Mouse (Mus musculus): Measurements from ENCODE around the gene Rilpl1. TPM values are rescaled to one million over a fixed set of nuclear protein-coding genes. Genes with fewer than 3 reads are reported as not detected.

The Rilpl1 gene
- polyA plus RNA-seq, 1 experiment: 9.5 TPM

DNA sequence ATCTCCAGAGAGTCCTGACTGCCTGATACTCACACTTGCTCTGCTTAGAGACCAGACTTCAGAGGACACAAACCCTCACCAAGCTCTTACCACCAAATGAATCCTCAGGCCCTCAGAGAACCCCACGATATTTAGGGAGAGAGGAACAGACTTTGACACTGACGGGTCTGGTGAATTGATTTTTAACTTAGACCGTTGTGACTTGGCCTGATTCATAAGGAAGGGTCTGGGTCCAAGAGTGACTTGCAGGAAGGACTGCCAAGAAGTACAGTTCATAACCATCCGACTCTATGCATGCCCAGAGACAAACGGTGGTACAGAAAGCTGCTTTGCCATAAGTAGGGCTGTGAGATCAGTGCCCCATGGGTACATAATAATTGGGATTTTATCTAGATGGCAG lies 45.5 kb downstream of the Rilpl1 start:
- TF ChIP-seq POLR2A (IDR thresholded peaks at IDR 0.05; ENCODE audit: control insufficient read depth, extremely low read depth, insufficient read depth, low read length, poor library complexity) (no peak), CTCF (IDR thresholded peaks at IDR 0.05; ENCODE audit: borderline replicate concordance, control insufficient read depth, extremely low read depth, insufficient read depth, low read length, poor library complexity) (no peak)
- H3K27ac ChIP-seq (ENCODE audit: control insufficient read depth, insufficient read depth, low read length): no peak overlapping the region
- no peak overlapping the region for H3K4me3 ChIP-seq (ENCODE audit: control insufficient read depth, insufficient read depth, low read length)
- 96% methylated on average over 5 of the region's 5 CpGs for WGBS
- H3K36me3 ChIP-seq (ENCODE audit: control insufficient read depth, insufficient read depth, low read length): no peaks in the 10 kb centered on the region
- no peak for DNase-seq
- no peaks in the 10 kb centered on the region for H3K27me3 ChIP-seq (ENCODE audit: control insufficient read depth, insufficient read depth, low read length)
- peaks cover 11% of the 10 kb centered on the region; the same call in 1 of the 2 replicates for H3K4me1 ChIP-seq (replicated peaks; ENCODE audit: control insufficient read depth, insufficient read depth, low read length)

DNA sequence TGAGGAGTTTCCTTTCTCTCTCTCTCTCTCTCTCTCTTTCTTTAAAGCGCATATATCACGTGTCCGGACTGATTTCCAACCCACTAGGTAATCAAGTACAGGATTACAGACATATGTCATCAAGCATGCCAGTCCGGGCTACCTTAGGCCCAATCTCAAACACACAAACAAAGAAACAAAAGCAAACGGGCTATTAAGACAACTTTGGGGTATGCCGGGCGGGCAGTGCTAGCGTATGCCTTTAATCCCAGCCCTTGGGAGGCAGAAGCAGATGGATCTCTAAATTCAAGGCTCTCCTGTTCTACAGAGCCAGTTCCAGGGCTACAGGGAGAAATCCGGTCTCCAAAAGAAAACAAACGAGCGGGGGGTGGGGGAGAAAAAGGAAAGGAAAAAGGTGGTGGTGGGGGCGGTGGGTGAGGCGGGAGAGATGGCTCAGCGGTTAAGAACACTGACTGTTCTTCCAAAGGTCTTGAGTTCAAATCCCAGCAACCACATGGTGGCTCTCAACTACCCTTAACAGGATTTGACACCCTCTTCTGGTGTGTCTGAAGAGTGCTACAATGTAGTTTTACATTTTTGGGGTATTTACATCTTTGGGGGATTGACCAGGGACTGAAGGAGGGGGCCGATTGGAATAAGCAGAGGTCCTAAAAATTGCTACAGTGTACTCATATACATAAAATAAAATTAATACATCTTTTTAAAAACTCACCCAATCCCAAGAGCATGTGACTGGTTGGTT lies 47.4 kb downstream of the Rilpl1 start:
- 5% methylated on average over 15 of the region's 15 CpGs for WGBS

DNA sequence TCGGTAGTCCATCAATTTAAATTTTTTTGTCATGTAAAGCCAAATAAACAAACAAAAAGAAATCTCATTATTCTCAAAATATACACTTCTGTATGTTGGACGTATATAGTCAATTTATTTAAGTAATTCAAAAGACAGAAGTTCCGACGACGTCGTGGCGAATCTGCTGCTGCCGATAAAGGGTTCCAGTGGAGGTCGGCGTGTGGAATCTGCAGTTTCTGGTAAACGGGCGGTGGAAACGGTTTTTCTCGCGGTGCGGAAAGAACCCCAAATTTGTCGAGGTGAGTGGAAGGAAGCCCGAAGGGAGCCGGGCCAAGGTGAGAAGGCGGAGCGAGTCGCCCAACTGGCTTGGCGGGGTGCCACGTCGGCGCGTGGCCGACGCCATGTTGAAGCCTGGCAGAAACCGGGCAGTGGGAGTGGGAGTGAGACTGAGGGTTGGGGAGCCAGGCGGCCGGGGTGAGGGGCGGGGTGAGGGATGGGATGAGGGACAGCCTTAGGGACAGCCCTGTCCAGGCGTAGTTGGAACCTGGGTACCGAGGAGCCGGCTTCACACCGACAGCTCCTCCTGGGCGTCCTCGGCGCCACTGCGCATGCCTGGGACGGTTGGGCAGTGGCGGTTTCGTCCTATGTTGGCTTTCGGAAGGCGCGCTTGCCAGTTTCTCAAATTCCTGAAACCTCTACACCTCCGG lies 48.1 kb downstream of the Rilpl1 start, which contains the start of gene Snrnp35:
Gene Snrnp35, plus strand, starts transcription at position 169 of the 689 bp plus-strand sequence.
- DNase-seq: peak; percentile 87
- peak within 1 kb of the TSS; percentile 79 for H3K4me3 ChIP-seq (ENCODE audit: control insufficient read depth, insufficient read depth, low read length)
- TF ChIP-seq CTCF (IDR thresholded peaks at IDR 0.05; ENCODE audit: borderline replicate concordance, control insufficient read depth, extremely low read depth, insufficient read depth, low read length, poor library complexity) (peak; percentile 57; the same call in 1 of the 2 replicates), POLR2A (IDR thresholded peaks at IDR 0.05; ENCODE audit: control insufficient read depth, extremely low read depth, insufficient read depth, low read length, poor library complexity) (peak; percentile 44; the same call in 1 of the 2 replicates)
- H3K27me3 ChIP-seq (ENCODE audit: control insufficient read depth, insufficient read depth, low read length): no peaks in the 10 kb centered on the region
- peak within 1 kb of the TSS; percentile 75 for H3K27ac ChIP-seq (ENCODE audit: control insufficient read depth, insufficient read depth, low read length)
- H3K4me1 ChIP-seq (replicated peaks; ENCODE audit: control insufficient read depth, insufficient read depth, low read length): peaks cover 27% of the 10 kb centered on the region
- WGBS: under 1% methylated on average over 48 of the region's 48 CpGs
- no peaks in the 10 kb centered on the region for H3K36me3 ChIP-seq (ENCODE audit: control insufficient read depth, insufficient read depth, low read length)

More for the DNA sequence above, 47.4 kb downstream of the Rilpl1 start:
- Histone ChIP-seq H3K27ac (ENCODE audit: control insufficient read depth, insufficient read depth, low read length) (peak overlapping the region; percentile 75), H3K4me1 (replicated peaks; ENCODE audit: control insufficient read depth, insufficient read depth, low read length) (peaks cover 22% of the 10 kb centered on the region), H3K4me3 (ENCODE audit: control insufficient read depth, insufficient read depth, low read length) (peak overlapping the region; percentile 79), H3K36me3 (ENCODE audit: control insufficient read depth, insufficient read depth, low read length) (no peaks in the 10 kb centered on the region), H3K27me3 (ENCODE audit: control insufficient read depth, insufficient read depth, low read length) (no peaks in the 10 kb centered on the region)
- no peak for TF ChIP-seq CTCF (IDR thresholded peaks at IDR 0.05; ENCODE audit: borderline replicate concordance, control insufficient read depth, extremely low read depth, insufficient read depth, low read length, poor library complexity)
- TF ChIP-seq POLR2A (IDR thresholded peaks at IDR 0.05; ENCODE audit: control insufficient read depth, extremely low read depth, insufficient read depth, low read length, poor library complexity): no peak
- no peak for DNase-seq

DNA sequence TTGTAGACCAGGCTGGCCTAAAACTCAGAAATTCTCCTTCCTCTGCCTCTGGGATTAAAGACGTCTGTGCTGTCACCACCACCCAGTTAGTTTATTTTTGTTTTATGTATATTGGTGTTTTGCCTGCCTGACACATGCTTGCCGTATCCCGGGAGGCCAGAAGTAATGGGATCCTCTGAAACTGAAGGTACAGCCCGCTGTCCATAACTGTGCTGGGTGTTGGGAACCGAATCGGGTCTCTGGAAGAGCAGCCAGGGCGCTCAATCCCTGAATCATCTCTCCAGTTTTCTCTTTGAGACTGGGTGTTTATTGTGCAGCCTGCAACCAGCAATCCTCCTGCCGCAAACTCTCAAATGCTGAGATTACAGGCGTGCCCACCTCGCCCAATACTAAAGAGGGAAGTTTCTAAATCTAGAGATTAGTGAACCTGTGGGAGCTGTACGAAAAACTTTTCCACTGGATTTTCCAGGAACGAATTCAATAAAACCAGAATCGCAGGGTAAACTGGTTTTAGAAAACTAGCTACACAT lies 48.7 kb downstream of the Rilpl1 start:
- Histone ChIP-seq H3K36me3 (ENCODE audit: control insufficient read depth, insufficient read depth, low read length) (no peaks in the 10 kb centered on the region), H3K27me3 (ENCODE audit: control insufficient read depth, insufficient read depth, low read length) (no peaks in the 10 kb centered on the region), H3K4me3 (ENCODE audit: control insufficient read depth, insufficient read depth, low read length) (peak overlapping the region; percentile 61), H3K27ac (ENCODE audit: control insufficient read depth, insufficient read depth, low read length) (peak overlapping the region; percentile 75), H3K4me1 (replicated peaks; ENCODE audit: control insufficient read depth, insufficient read depth, low read length) (peaks cover 33% of the 10 kb centered on the region)
- DNase-seq: peak; percentile 42
- TF ChIP-seq CTCF (IDR thresholded peaks at IDR 0.05; ENCODE audit: borderline replicate concordance, control insufficient read depth, extremely low read depth, insufficient read depth, low read length, poor library complexity): no peak
- no peak for TF ChIP-seq POLR2A (IDR thresholded peaks at IDR 0.05; ENCODE audit: control insufficient read depth, extremely low read depth, insufficient read depth, low read length, poor library complexity)
- WGBS: 1% methylated on average over 13 of the region's 13 CpGs

DNA sequence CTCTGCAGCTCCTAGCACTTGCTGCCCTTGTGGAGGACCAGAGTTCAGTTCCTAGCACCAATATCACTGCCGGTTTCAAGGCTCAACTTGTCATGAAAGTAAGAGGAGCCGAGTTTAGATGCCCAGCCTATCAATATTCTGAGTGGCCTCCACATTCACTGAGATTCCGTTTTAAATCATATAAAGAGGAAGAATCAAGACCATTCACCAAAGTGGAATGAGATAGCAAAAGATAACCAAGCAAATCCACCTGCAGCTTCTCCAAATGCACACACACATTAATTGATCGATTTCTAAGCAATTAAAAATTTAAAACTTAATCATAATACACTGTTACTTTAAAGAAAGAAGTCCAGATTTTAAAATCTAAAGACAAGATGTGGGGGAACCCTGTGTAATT lies 49.5 kb downstream of the Rilpl1 start:
- 92% methylated on average over 4 of the region's 4 CpGs for WGBS
- Histone ChIP-seq H3K27me3 (ENCODE audit: control insufficient read depth, insufficient read depth, low read length) (no peaks in the 10 kb centered on the region), H3K4me3 (ENCODE audit: control insufficient read depth, insufficient read depth, low read length) (no peak overlapping the region), H3K27ac (ENCODE audit: control insufficient read depth, insufficient read depth, low read length) (no peak overlapping the region), H3K36me3 (ENCODE audit: control insufficient read depth, insufficient read depth, low read length) (no peaks in the 10 kb centered on the region), H3K4me1 (replicated peaks; ENCODE audit: control insufficient read depth, insufficient read depth, low read length) (peaks cover 37% of the 10 kb centered on the region)
- DNase-seq: no peak
- no peak for TF ChIP-seq POLR2A (IDR thresholded peaks at IDR 0.05; ENCODE audit: control insufficient read depth, extremely low read depth, insufficient read depth, low read length, poor library complexity)
- TF ChIP-seq CTCF (IDR thresholded peaks at IDR 0.05; ENCODE audit: borderline replicate concordance, control insufficient read depth, extremely low read depth, insufficient read depth, low read length, poor library complexity): no peak

DNA sequence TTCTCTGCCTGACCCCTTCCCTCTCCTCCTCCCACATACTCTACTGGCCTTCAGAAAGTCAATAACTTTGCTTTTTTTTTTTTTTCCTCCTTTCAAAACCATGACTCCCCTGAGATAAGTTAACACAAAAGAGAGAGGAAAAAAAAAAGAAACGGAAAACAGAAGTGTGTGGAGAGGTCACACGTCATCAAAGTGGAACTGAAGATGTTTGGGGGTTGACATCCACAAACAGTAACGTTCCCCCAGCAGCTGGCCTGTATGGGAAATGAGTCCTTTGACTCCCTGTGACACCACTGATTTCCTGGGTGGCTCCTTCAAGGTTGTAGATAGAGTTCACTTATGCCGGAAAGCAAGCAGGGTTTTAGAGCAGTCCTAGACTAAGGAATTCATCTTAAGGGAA lies 51.1 kb downstream of the Rilpl1 start:
- WGBS: 24% methylated on average over 4 of the region's 4 CpGs
- no peak for TF ChIP-seq POLR2A (IDR thresholded peaks at IDR 0.05; ENCODE audit: control insufficient read depth, extremely low read depth, insufficient read depth, low read length, poor library complexity)
- TF ChIP-seq CTCF (IDR thresholded peaks at IDR 0.05; ENCODE audit: borderline replicate concordance, control insufficient read depth, extremely low read depth, insufficient read depth, low read length, poor library complexity): no peak
- Histone ChIP-seq H3K27me3 (ENCODE audit: control insufficient read depth, insufficient read depth, low read length) (no peaks in the 10 kb centered on the region), H3K4me3 (ENCODE audit: control insufficient read depth, insufficient read depth, low read length) (no peak overlapping the region), H3K36me3 (ENCODE audit: control insufficient read depth, insufficient read depth, low read length) (no peaks in the 10 kb centered on the region), H3K4me1 (replicated peaks; ENCODE audit: control insufficient read depth, insufficient read depth, low read length) (peaks cover 43% of the 10 kb centered on the region), H3K27ac (ENCODE audit: control insufficient read depth, insufficient read depth, low read length) (peak overlapping the region; percentile 55)
- no peak for DNase-seq

All from thymus, adult 2 months (tissue).